Mouse (Mus musculus): ENCODE results near the gene Faap20. TPM values are rescaled to one million over a fixed set of nuclear protein-coding genes. Genes with fewer than 3 reads are reported as not detected.

Faap20 gene
- polyA plus RNA-seq, 1 experiment from 2014 or later = 43.5 TPM

GRCm38 (mm10) chr4:155295996-155296395 is 46.4 kb downstream of the Faap20 start:
- no peaks in the 10 kb centered on the region for H3K27me3 ChIP-seq (ENCODE audit: control insufficient read depth, insufficient read depth, low read length)
- H3K4me2 ChIP-seq (replicated peaks; ENCODE audit: low read depth) = no peak overlapping the region
- no peaks in the 10 kb centered on the region for H3K36me3 ChIP-seq (ENCODE audit: control insufficient read depth, insufficient read depth, low read length)
- DNase-seq (ENCODE audit: low spot score) (no peak), ATAC-seq (ENCODE audit: low FRiP score, low TSS enrichment) (no peak)
- no peak overlapping the region for H3K9ac ChIP-seq (ENCODE audit: low read length)
- no peaks in the 10 kb centered on the region for H3K9me3 ChIP-seq (ENCODE audit: control insufficient read depth, low read length)
- H3K27ac ChIP-seq (replicated peaks) = no peak overlapping the region
- no peak for TF ChIP-seq EP300 (optimal IDR thresholded peaks at IDR 0.05)
- TF ChIP-seq CTCF (IDR thresholded peaks at IDR 0.05; ENCODE audit: low read depth) = 0 out of 2 replicates have a peak, but pooled peaks have one; percentile 18
- H3K4me1 ChIP-seq (replicated peaks; ENCODE audit: control insufficient read depth, insufficient read depth) = no peaks in the 10 kb centered on the region
- H3K4me3 ChIP-seq (ENCODE audit: low read depth, low read length) = no peak overlapping the region
- 55% methylated on average over 4 of the region's 4 CpGs for WGBS

GRCm38 (mm10) chr4:155297057-155297456 is 47.5 kb downstream of the Faap20 start:
- H3K36me3 ChIP-seq (ENCODE audit: control insufficient read depth, insufficient read depth, low read length) = no peaks in the 10 kb centered on the region
- no peaks in the 10 kb centered on the region for H3K9me3 ChIP-seq (ENCODE audit: control insufficient read depth, low read length)
- ATAC-seq (ENCODE audit: low FRiP score, low TSS enrichment) = no peak
- no peak for DNase-seq (ENCODE audit: low spot score)
- H3K4me1 ChIP-seq (replicated peaks; ENCODE audit: control insufficient read depth, insufficient read depth) = no peaks in the 10 kb centered on the region
- no peak overlapping the region for H3K9ac ChIP-seq (ENCODE audit: low read length)
- H3K27ac ChIP-seq (replicated peaks) = no peak overlapping the region
- 48% methylated on average over 2 of the region's 2 CpGs for WGBS
- H3K4me3 ChIP-seq (ENCODE audit: low read depth, low read length) = no peak overlapping the region
- TF ChIP-seq CTCF (IDR thresholded peaks at IDR 0.05; ENCODE audit: low read depth) (peak; percentile 61), EP300 (optimal IDR thresholded peaks at IDR 0.05) (no peak)
- H3K27me3 ChIP-seq (ENCODE audit: control insufficient read depth, insufficient read depth, low read length) = no peaks in the 10 kb centered on the region
- H3K4me2 ChIP-seq (replicated peaks; ENCODE audit: low read depth) = no peak overlapping the region

GRCm38 (mm10) chr4:155298826-155299225 is 49.2 kb downstream of the Faap20 start:
- Histone ChIP-seq H3K27ac (replicated peaks) (no peak overlapping the region), H3K36me3 (ENCODE audit: control insufficient read depth, insufficient read depth, low read length) (no peaks in the 10 kb centered on the region), H3K9me3 (ENCODE audit: control insufficient read depth, low read length) (no peaks in the 10 kb centered on the region), H3K9ac (ENCODE audit: low read length) (no peak overlapping the region), H3K4me2 (replicated peaks; ENCODE audit: low read depth) (no peak overlapping the region), H3K4me3 (ENCODE audit: low read depth, low read length) (no peak overlapping the region), H3K4me1 (replicated peaks; ENCODE audit: control insufficient read depth, insufficient read depth) (no peaks in the 10 kb centered on the region), H3K27me3 (ENCODE audit: control insufficient read depth, insufficient read depth, low read length) (no peaks in the 10 kb centered on the region)
- no peak for ATAC-seq (ENCODE audit: low FRiP score, low TSS enrichment)
- WGBS = 91% methylated on average over 4 of the region's 4 CpGs
- DNase-seq (ENCODE audit: low spot score) = no peak
- TF ChIP-seq EP300 (optimal IDR thresholded peaks at IDR 0.05) = no peak
- TF ChIP-seq CTCF (IDR thresholded peaks at IDR 0.05; ENCODE audit: low read depth) = no peak

- WGBS = 67% methylated on average over 21 of the region's 21 CpGs
- Histone ChIP-seq H3K27ac (replicated peaks) (no peak overlapping the region), H3K4me1 (replicated peaks; ENCODE audit: control insufficient read depth, insufficient read depth) (no peaks in the 10 kb centered on the region), H3K27me3 (ENCODE audit: control insufficient read depth, insufficient read depth, low read length) (no peaks in the 10 kb centered on the region), H3K36me3 (ENCODE audit: control insufficient read depth, insufficient read depth, low read length) (no peaks in the 10 kb centered on the region), H3K4me2 (replicated peaks; ENCODE audit: low read depth) (no peak overlapping the region), H3K9ac (ENCODE audit: low read length) (no peak overlapping the region), H3K4me3 (ENCODE audit: low read depth, low read length) (no peak overlapping the region), H3K9me3 (ENCODE audit: control insufficient read depth, low read length) (no peaks in the 10 kb centered on the region)
- ATAC-seq (ENCODE audit: low FRiP score, low TSS enrichment) = no peak
- no peak for DNase-seq (ENCODE audit: low spot score)
- TF ChIP-seq CTCF (IDR thresholded peaks at IDR 0.05; ENCODE audit: low read depth) = no peak
Observed at GRCm38 (mm10) chr4:155300421-155301097, 51.0 kb downstream of the Faap20 start.

- no peak for ATAC-seq (ENCODE audit: low FRiP score, low TSS enrichment)
- Histone ChIP-seq H3K36me3 (ENCODE audit: control insufficient read depth, insufficient read depth, low read length) (no peaks in the 10 kb centered on the region), H3K9me3 (ENCODE audit: control insufficient read depth, low read length) (no peaks in the 10 kb centered on the region), H3K27ac (replicated peaks) (no peak overlapping the region), H3K27me3 (ENCODE audit: control insufficient read depth, insufficient read depth, low read length) (no peaks in the 10 kb centered on the region), H3K4me3 (ENCODE audit: low read depth, low read length) (no peak overlapping the region), H3K4me2 (replicated peaks; ENCODE audit: low read depth) (no peak overlapping the region), H3K4me1 (replicated peaks; ENCODE audit: control insufficient read depth, insufficient read depth) (no peaks in the 10 kb centered on the region), H3K9ac (ENCODE audit: low read length) (no peak overlapping the region)
- TF ChIP-seq EP300 (optimal IDR thresholded peaks at IDR 0.05) (no peak), CTCF (IDR thresholded peaks at IDR 0.05; ENCODE audit: low read depth) (no peak)
- no peak for DNase-seq (ENCODE audit: low spot score)
- WGBS = 91% methylated on average over 7 of the region's 7 CpGs
Observed at GRCm38 (mm10) chr4:155301098-155301447, 51.5 kb downstream of the Faap20 start.

- no peak for DNase-seq (ENCODE audit: low spot score)
- 28% methylated on average over 4 of the region's 4 CpGs for WGBS
- Histone ChIP-seq H3K36me3 (ENCODE audit: control insufficient read depth, insufficient read depth, low read length) (no peaks in the 10 kb centered on the region), H3K4me3 (ENCODE audit: low read depth, low read length) (no peak overlapping the region), H3K27me3 (ENCODE audit: control insufficient read depth, insufficient read depth, low read length) (no peaks in the 10 kb centered on the region), H3K4me1 (replicated peaks; ENCODE audit: control insufficient read depth, insufficient read depth) (no peaks in the 10 kb centered on the region), H3K27ac (replicated peaks) (no peak overlapping the region), H3K9me3 (ENCODE audit: control insufficient read depth, low read length) (no peaks in the 10 kb centered on the region), H3K4me2 (replicated peaks; ENCODE audit: low read depth) (no peak overlapping the region), H3K9ac (ENCODE audit: low read length) (no peak overlapping the region)
- no peak for ATAC-seq (ENCODE audit: low FRiP score, low TSS enrichment)
- no peak for TF ChIP-seq CTCF (IDR thresholded peaks at IDR 0.05; ENCODE audit: low read depth)
- no peak for TF ChIP-seq EP300 (optimal IDR thresholded peaks at IDR 0.05)
Observed at GRCm38 (mm10) chr4:155301965-155302364, 52.4 kb downstream of the Faap20 start.

Measured in stomach, postnatal 0 days (tissue).